Mouse (Mus musculus) heart, adult 10 weeks (tissue): ENCODE measurements around the gene Camk2g. TPM values are rescaled to one million over a fixed set of nuclear protein-coding genes. Genes with fewer than 3 reads are reported as not detected.

Source experiments
- polyA plus RNA-seq: library from polyadenylated mRNA; stranded (reverse); fragments of 350-450 nt; fragmentation: Illumina TruSeq; extraction: RNeasy Lipid Tissue Mini Kit (QIAGEN cat#74804); gene quantifications from one replicate; pipeline ENCODE4 v1.2.3, GENCODE M21; 2014; ENCODE audit warnings: low read depth, low replicate concordance

The Camk2g gene
- 46.3 TPM for polyA plus RNA-seq

DNA sequence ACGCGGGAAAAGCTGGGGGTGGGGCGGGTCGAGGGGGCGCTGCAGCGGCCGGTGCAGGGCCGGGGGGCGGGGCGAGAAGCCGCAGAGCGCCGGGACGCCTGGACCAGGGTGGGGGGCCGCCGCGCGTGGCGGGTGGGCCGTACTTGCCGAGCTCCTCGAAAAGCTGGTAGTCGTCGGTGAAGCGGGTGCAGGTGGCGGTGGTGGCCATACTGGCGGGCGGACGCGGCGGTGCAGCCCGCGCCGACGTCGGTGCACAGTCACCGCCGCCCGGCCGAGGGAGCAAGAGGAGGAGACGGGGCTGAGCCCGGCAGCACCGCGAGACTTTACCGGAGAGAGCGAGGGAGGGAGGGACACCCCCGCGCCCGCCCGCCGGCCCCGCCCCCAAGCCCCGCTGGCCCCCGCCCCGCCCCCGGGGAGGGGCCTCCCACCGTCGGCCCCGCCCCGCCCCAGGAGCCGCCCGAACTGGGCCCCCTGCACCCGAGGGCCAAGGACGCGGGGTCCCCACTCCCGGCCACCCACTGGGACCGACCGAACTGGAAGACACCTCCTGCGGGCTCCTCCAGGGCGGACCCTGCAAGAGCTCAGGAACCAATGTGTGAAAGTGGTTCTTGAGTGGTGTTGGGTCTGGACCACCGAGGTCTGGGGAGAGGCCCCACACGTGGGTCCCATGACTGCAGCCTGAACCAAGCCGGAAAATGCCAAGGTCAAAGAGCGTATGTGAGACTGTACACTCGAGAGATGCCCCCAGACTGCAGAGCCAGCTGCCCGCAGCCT is at the start of gene Camk2g:
TSS of gene Camk2g (minus strand) at position 331 of the 774 bp plus-strand sequence.

DNA sequence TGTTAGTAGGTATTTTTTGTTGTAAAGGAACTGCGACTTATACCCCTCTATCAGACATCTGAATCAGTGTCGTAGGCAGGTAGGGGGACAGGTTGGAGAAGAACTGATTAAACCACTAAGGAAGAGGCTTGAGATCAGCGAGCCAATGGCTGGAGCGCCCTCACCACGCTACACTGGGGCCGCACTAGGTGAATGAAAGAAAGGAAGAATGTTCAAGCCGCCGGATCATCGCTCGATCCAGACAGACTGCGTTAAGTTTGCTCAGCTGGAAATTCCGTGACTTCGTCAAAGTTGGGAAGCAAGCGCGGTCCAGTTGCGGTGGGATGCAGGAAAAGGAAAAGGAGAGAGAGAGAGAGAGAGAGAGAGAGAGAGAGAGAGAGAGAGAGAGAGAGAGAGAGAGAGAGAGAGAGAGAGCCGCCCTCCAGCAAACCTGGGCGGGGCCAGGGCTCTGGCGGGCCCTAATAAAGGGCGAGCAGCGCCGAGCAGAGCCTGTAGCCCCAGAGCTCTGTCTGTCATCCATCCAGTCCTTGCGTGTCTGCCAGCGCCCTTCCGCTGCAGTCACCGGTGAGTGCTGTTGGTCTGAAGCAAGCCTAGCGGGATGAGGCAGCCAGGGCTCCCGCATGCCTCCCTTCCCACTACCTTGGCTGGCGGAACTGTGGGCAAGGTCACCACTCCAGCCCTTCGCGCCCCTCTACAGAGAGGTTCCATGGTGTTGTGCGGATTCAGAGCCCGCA is 42.5 kb upstream of the Camk2g start, which contains the start of gene Plau:
TSS of gene Plau (plus strand) at position 490 of the 734 bp plus-strand sequence.

DNA sequence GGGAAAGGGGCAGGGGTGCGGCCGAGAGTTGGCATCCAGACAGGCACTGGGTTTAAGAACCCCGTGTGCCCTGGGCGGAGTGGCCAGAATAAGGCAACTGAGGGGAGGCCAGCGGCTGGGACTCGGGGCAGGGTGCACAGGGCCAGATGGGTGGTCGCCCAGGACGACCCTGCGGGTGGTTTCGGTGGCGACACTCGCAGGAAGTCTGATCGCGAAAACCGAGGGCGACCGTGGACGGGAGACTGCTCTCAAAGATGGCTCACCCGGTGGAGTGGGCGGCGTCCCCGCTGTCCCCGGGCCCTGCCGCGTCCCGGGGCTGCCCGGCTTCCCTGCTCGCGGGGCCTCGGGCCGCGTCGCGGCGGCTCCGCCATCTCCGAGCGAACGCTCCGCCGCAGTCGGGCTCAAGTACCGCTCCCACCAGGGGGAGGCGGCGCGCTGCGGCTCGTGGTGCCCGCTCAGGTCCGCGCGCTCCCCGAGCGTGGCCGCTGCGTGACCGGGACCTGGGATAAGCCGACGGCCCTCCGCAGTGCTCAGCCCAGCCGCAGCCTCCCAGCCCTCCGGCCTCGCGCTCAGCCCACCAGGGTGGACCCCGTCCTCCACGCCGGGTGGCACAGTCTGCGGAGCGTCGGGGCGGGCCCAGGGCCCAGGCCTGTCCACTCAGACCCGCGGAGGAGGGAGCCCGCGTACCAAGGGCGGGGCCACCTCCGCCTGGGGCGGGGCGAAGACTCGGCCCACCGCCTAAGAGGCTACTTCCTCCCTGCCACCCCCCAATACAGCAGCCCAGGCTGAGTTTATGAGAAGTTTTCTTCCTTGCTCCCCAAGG is 59.7 kb downstream of the Camk2g start, which contains the start of gene Ndst2:
TSS of gene Ndst2 (minus strand) at position 611 of the 823 bp plus-strand sequence.

DNA sequence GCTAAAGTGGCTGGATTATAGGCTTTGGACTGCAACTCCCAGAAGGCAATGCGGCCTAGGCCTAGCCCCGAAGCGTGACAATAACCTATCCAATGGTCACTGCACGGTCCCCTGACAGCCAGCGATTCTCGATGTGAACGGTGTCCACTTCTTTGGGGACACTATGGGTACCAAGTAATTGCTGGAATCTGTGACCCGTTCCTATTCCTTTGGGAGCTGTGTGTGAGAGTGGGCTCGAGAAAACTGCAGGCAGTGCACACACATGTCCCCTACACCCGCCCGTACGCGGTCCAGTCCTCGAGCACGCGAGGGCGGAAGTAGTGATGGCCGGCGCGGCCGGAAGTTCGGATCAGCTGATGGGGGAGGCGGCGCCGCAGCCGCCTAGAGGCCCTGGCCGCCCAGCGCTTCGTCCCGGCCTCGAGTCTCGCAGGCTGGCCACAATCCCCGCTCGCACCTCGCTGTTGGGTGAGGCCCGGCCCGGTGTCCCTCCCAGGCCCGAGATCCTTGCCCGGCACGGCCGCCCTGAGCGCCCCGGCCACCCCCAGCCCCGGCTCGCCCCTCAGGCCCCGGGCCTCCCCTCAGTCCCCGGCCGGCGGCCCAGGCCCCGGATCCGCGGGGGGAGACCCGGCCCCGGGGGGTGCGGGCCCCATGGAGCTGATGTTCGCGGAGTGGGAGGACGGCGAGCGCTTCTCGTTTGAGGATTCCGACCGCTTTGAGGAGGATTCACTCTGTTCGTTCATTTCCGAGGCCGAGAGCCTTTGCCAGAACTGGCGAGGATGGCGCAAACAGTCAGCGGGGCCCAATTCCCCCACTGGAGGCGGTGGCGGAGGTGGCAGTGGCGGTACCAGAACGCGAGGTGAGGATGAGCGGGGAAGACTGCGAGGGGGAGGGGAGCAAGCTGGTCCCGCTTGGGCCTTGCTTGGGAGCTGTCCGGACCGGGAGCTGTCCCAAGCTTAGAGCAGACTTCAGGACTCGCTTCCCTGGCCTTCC is 86.4 kb downstream of the Camk2g start, which contains the start of gene Zswim8:
TSS of gene Zswim8 (plus strand) at position 352 of the 990 bp plus-strand sequence.

DNA sequence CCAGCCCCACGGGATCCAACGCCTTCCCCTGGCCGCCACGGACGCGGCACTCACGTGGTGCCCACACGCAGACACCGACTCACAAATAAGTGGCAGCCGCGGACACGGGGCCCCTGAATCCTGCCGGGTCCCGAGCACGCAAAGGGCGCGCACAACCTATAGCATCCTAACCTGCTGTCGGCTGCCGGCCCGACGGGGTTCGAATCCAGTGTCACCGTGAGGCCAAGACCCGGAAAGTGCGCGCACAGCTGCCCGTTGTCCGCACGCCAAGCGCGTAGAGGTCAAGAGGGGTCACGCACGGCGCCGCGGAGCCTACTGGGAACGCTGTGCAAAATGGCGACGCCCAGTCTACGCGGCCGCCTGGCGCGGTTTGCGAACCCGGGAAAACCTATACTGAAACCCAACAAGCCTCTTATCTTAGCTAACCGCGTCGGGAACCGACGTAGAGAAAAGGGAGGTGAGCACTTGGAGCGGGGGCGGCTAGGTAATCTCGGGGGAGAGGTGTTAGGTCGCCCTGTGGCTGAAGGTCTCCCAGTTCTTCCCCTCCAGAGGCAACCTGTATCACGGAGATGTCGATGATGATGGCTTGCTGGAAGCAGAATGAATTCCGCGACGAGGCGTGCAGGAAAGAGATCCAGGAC is 91.0 kb downstream of the Camk2g start, which contains the start of gene Chchd1:
TSS of gene Chchd1 (plus strand) at position 266 of the 641 bp plus-strand sequence.

DNA sequence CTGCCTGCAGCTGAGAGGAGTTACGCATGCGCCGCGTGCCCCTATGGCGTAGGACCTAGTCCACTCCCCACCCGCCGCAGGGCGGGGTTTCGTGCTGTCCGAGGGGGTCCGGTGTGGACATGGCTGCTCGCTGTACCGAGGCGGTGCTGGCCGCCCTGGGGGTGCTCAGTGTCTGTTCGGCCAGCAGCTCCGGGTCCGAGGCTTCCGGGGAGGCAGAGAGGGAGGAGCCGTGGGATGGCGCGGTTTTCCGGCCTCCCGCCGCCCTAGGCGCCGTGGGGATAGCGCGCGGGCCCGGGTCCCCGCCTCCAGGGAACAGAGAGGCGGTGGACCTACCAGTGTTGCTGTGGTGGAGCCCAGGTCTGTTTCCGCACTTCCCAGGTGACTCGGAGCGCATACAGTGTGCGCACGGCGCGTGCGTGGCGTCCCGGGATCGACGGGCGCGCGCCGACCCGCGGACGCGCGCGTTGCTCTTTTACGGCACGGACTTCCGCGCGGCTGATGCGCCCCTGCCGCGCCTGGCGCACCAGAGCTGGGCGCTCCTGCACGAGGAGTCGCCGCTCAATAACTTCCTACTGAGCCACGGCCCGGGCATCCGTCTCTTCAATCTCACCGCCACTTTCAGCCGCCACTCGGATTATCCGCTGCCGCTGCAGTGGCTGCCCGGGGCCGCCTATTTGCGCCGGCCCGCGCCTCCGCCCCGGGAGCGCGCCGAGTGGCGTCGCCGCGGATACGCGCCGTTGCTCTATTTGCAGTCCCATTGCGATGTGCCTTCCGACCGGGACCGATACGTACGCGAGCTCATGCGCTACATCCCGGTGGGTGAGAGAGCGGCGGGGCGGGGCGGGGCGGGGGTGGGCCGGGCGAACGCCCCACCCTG is 98.8 kb downstream of the Camk2g start, which contains the start of gene Fut11:
TSS of gene Fut11 (plus strand) at position 85 of the 877 bp plus-strand sequence.

Other genes with a start within 250 kb of the Camk2g start
- 66.4 TPM for gene Ppp3cb, start 247.5 kb downstream of the Camk2g start, polyA plus RNA-seq
- gene Usp54, start 153.0 kb downstream of the Camk2g start, polyA plus RNA-seq = 17.6 TPM
- 0.97 TPM for gene Myoz1, start 137.5 kb downstream of the Camk2g start, polyA plus RNA-seq
- gene Synpo2l, start 125.7 kb downstream of the Camk2g start, polyA plus RNA-seq = 71.9 TPM
- gene Sec24c, start 119.8 kb downstream of the Camk2g start, polyA plus RNA-seq = 79.6 TPM
- 6.8 TPM for gene Fut11, start 99.1 kb downstream of the Camk2g start, polyA plus RNA-seq
- gene Chchd1, start 91.1 kb downstream of the Camk2g start, polyA plus RNA-seq = 175 TPM
- 44.9 TPM for gene Zswim8, start 86.5 kb downstream of the Camk2g start, polyA plus RNA-seq
- gene Ndst2, start 59.5 kb downstream of the Camk2g start, polyA plus RNA-seq = 13.7 TPM
- gene Plau, start 42.6 kb upstream of the Camk2g start, polyA plus RNA-seq = 2.6 TPM
- gene Vcl, start 135.3 kb upstream of the Camk2g start, polyA plus RNA-seq = 79.5 TPM